Mouse (Mus musculus): ENCODE measurements around the gene Nudt4.

DNA sequence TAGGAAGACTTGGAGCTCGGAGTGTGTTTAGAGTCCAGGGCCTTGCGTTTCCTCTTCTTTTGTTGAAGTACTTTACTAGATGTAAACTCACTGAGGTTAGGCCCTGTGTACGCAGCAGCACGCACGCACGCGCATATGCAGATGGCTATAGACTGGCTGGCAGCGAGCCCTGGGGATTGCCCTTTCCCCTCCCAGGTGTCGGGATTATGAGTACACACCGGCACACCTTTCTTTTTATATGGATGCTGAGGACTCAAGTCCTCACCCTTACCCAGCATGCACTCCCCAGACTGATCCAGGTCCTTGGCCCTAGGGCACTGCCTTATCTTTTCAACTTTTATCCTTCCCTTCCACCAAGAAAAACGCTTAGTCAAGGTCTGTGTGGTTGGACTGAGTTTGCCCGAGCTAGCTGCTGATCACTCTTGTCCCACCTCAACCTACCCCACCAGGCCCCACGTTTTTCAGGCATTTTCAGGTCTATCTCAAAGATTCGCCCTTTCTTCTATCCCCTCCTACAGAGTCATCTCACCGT lies 34.2 kb upstream of the Nudt4 start:
- TF ChIP-seq POLR2A (IDR thresholded peaks at IDR 0.05; ENCODE audit: insufficient read length, low read depth) (no peak), MAX (IDR thresholded peaks at IDR 0.05; ENCODE audit: low read depth) (no peak), USF1 (IDR thresholded peaks at IDR 0.05; ENCODE audit: low read depth) (no peak), POLR2AphosphoS2 (IDR thresholded peaks at IDR 0.05; ENCODE audit: insufficient read length, low read depth) (no peak)

All from myocyte (in vitro differentiated cells).